Mouse (Mus musculus) lung, adult 2 months (tissue): Measurements from ENCODE around the gene Gmnn. TPM values are rescaled to one million over a fixed set of nuclear protein-coding genes. Genes with fewer than 3 reads are reported as not detected.
"Not testable (repeated sequence)": the region's sequence is repeated elsewhere in the genome, so short reads cannot be mapped to it uniquely, and the experiment has no call there.

Experiments
- DNase-seq: peaks from one replicate; pipeline ENCODE4 v3.0.0; 2022
- H3K4me1 ChIP-seq: fragments of 200-500 bp; 2 replicates; pipeline ENCODE4 v1.6.1; 2011; ENCODE audit warnings: low read length; ENCODE audit not compliant: control insufficient read depth, insufficient read depth
- H3K4me3 ChIP-seq: fragments of 200-500 bp; replicated peaks from 2 replicates; pipeline ENCODE3; 2011; ENCODE audit warnings: low read depth, mild to moderate bottlenecking, control low read depth, low read length; ENCODE audit errors: extremely low read depth
- CTCF ChIP-seq: fragments of 200-500 bp; IDR thresholded peaks from 2 replicates; pipeline ENCODE4 v1.5.1; 2011; ENCODE audit warnings: mild to moderate bottlenecking, low read length, control low read depth; ENCODE audit not compliant: insufficient read depth
- POLR2A ChIP-seq: fragments of 200-500 bp; IDR thresholded peaks from 2 replicates; pipeline ENCODE4 v1.6.1; 2011; ENCODE audit warnings: low read depth, mild to moderate bottlenecking, control low read depth, low read length, borderline replicate concordance; ENCODE audit errors: extremely low read depth
- WGBS: fragments of 180-500 bp; shearing (Covaris S2); methylation state at CpG from one replicate; pipeline ENCODE4 v1.1.7; 2018; 5-methylcytosine and 5-hydroxymethylcytosine counted together
- polyA plus RNA-seq: library from polyadenylated mRNA; depleted of rRNA; stranded (reverse); fragments of >200 nt; gene quantifications from 2 replicates; pipeline ENCODE4 v1.2.3, GENCODE M21; 2012

Gene Gmnn
- polyA plus RNA-seq, 1 experiment = 3.2 TPM

- DNase-seq = no peak
- 96% methylated on average over 4 of the region's 4 CpGs for WGBS
- H3K4me3 ChIP-seq = no peak overlapping the region
- peaks cover 3% of the 10 kb centered on the region for H3K4me1 ChIP-seq
- TF ChIP-seq CTCF (no peak), POLR2A (no peak)
These were observed 37.0 kb upstream of the Gmnn start for GRCm38 (mm10) chr13:24798686-24799085.

GRCm38 (mm10) chr13:24792411-24793045, 30.8 kb upstream of the Gmnn start:
- no peak for TF ChIP-seq POLR2A
- no peak for TF ChIP-seq CTCF
- no peak for DNase-seq
- Histone ChIP-seq H3K4me1 (no peaks in the 10 kb centered on the region), H3K4me3 (no peak overlapping the region)
- WGBS = 48% methylated on average over 9 of the region's 9 CpGs

GRCm38 (mm10) chr13:24791349-24791748, 29.6 kb upstream of the Gmnn start:
- Histone ChIP-seq H3K4me3 (no peak overlapping the region), H3K4me1 (no peaks in the 10 kb centered on the region)
- peak; percentile 30 for DNase-seq
- 37% methylated on average over 2 of the region's 2 CpGs for WGBS
- TF ChIP-seq CTCF (no peak), POLR2A (no peak)

- WGBS = 88% methylated on average over 5 of the region's 5 CpGs
- DNase-seq = no peak
- Histone ChIP-seq H3K4me3 (no peak overlapping the region), H3K4me1 (0 out of 2 replicates have a peak, but pooled peaks cover 2% of the 10 kb centered on the region)
- TF ChIP-seq POLR2A (no peak), CTCF (no peak)
These were observed 25.8 kb upstream of the Gmnn start for GRCm38 (mm10) chr13:24787477-24787876.

GRCm38 (mm10) chr13:24786014-24786490, 24.3 kb upstream of the Gmnn start:
- DNase-seq = no peak
- Histone ChIP-seq H3K4me3 (no peak overlapping the region), H3K4me1 (0 out of 2 replicates have a peak, but pooled peaks cover 2% of the 10 kb centered on the region)
- 53% methylated on average over 11 of the region's 11 CpGs for WGBS
- TF ChIP-seq CTCF (no peak), POLR2A (no peak)

- DNase-seq = no peak
- Histone ChIP-seq H3K4me3 (no peak overlapping the region), H3K4me1 (0 out of 2 replicates have a peak, but pooled peaks cover 2% of the 10 kb centered on the region)
- no peak for TF ChIP-seq CTCF
- TF ChIP-seq POLR2A = no peak
- WGBS = 33% methylated on average over 5 of the region's 5 CpGs
These were observed 20.2 kb upstream of the Gmnn start for GRCm38 (mm10) chr13:24781916-24782315.

GRCm38 (mm10) chr13:24778706-24779380, 17.1 kb upstream of the Gmnn start:
- H3K4me1 ChIP-seq = no peaks in the 10 kb centered on the region
- no peak for DNase-seq
- no peak overlapping the region for H3K4me3 ChIP-seq
- WGBS = 76% methylated on average over 8 of the region's 8 CpGs
- TF ChIP-seq CTCF (no peak), POLR2A (no peak)

GRCm38 (mm10) chr13:24778026-24778425, 16.3 kb upstream of the Gmnn start:
- WGBS = 82% methylated on average over 2 of the region's 2 CpGs
- TF ChIP-seq POLR2A (no peak), CTCF (no peak)

GRCm38 (mm10) chr13:24776146-24776844, 14.6 kb upstream of the Gmnn start:
- H3K4me1 ChIP-seq = no peaks in the 10 kb centered on the region
- 42% methylated on average over 7 of the region's 7 CpGs for WGBS
- no peak overlapping the region for H3K4me3 ChIP-seq
- TF ChIP-seq CTCF (peak; percentile 83), POLR2A (no peak)
- peak; percentile 24 for DNase-seq

More at GRCm38 (mm10) chr13:24778026-24778425, 16.3 kb upstream of the Gmnn start:
- no peak for DNase-seq
- no peak overlapping the region for H3K4me3 ChIP-seq
- H3K4me1 ChIP-seq = no peaks in the 10 kb centered on the region

GRCm38 (mm10) chr13:24771482-24771881, 9.8 kb upstream of the Gmnn start:
- not testable (repeated sequence) for H3K4me1 ChIP-seq, H3K4me3 ChIP-seq, DNase-seq
- 92% methylated on average over 10 of the region's 10 CpGs for WGBS

GRCm38 (mm10) chr13:24767809-24768208, 6.1 kb upstream of the Gmnn start:
- H3K4me1 ChIP-seq, DNase-seq: not testable (repeated sequence)
- WGBS = 58% methylated on average over 4 of the region's 4 CpGs

More at GRCm38 (mm10) chr13:24767809-24768208, 6.1 kb upstream of the Gmnn start:
- not testable (repeated sequence) for H3K4me3 ChIP-seq
